Mouse (Mus musculus): ENCODE measurements around the gene Naaladl1. TPM values are rescaled to one million over a fixed set of nuclear protein-coding genes. Genes with fewer than 3 reads are reported as not detected.
"Not testable (repeated sequence)": the region's sequence is repeated elsewhere in the genome, so short reads cannot be mapped to it uniquely, and the experiment has no call there.

Gene Naaladl1
- polyA plus RNA-seq, 1 experiment = not detected

- H3K27ac ChIP-seq (replicated peaks; ENCODE audit: low read depth, low read length); H3K4me3 ChIP-seq (ENCODE audit: insufficient read depth, low read depth, low read length); H3K4me1 ChIP-seq (ENCODE audit: control insufficient read depth, insufficient read depth, insufficient read length, low read length): not testable (repeated sequence)
Measured at GRCm38 (mm10) chr19:6133197-6133596, 27.6 kb downstream of the Naaladl1 start.

DNA sequence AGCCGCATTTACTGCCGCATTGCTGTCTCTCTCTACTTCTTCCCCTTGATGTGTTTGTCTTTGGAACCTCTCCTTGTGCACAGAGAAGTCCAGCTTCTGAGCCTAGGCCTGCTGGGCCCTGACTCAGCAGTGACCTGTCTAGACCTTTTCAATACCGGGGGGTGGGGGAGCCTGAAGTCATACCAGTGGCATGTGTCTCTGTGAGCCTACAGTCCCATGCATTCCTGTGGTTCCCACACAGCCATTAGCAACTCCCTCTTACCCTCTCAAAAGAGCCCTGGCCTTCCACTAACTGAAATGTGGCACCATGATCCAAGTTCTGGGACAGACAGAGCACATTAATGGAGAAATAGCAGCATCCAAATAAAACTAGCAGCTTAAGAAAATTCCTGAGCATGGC, 30.8 kb downstream of the Naaladl1 start:
- Histone ChIP-seq H3K4me1 (ENCODE audit: control insufficient read depth, insufficient read depth, insufficient read length, low read length) (no peaks in the 10 kb centered on the region), H3K4me3 (ENCODE audit: insufficient read depth, low read depth, low read length) (no peak overlapping the region), H3K27ac (replicated peaks; ENCODE audit: low read depth, low read length) (no peak overlapping the region)

DNA sequence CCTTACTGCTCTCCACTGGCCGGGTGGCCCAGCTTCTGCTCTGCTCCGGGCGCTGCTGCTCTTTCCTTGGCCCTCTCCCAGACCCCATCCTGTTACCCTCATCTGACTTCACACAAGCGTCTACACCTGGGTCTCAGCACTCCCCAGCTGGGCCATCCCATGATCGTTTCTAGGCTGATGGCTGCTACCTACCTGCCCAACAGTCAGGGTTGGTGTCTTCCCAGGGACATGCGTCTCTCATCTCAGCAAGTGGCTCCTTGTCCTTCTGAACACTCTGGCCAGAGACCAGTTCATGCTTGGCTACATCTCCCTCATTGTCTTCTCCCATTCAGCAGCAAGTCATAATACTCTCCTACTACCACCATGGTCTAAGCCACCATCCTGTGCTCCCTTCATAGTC, 34.1 kb downstream of the Naaladl1 start:
- H3K27ac ChIP-seq (replicated peaks; ENCODE audit: low read depth, low read length) = no peak overlapping the region
- H3K4me3 ChIP-seq (ENCODE audit: insufficient read depth, low read depth, low read length) = peak overlapping the region; percentile 15; the same call in 1 of the 2 replicates
- no peaks in the 10 kb centered on the region for H3K4me1 ChIP-seq (ENCODE audit: control insufficient read depth, insufficient read depth, insufficient read length, low read length)

- H3K27ac ChIP-seq (replicated peaks; ENCODE audit: low read depth, low read length) = peak overlapping the region; percentile 92
- H3K4me1 ChIP-seq (ENCODE audit: control insufficient read depth, insufficient read depth, insufficient read length, low read length) = no peaks in the 10 kb centered on the region
- peak overlapping the region; percentile 90 for H3K4me3 ChIP-seq (ENCODE audit: insufficient read depth, low read depth, low read length)
Measured at GRCm38 (mm10) chr19:6140374-6140677, 34.7 kb downstream of the Naaladl1 start.

DNA sequence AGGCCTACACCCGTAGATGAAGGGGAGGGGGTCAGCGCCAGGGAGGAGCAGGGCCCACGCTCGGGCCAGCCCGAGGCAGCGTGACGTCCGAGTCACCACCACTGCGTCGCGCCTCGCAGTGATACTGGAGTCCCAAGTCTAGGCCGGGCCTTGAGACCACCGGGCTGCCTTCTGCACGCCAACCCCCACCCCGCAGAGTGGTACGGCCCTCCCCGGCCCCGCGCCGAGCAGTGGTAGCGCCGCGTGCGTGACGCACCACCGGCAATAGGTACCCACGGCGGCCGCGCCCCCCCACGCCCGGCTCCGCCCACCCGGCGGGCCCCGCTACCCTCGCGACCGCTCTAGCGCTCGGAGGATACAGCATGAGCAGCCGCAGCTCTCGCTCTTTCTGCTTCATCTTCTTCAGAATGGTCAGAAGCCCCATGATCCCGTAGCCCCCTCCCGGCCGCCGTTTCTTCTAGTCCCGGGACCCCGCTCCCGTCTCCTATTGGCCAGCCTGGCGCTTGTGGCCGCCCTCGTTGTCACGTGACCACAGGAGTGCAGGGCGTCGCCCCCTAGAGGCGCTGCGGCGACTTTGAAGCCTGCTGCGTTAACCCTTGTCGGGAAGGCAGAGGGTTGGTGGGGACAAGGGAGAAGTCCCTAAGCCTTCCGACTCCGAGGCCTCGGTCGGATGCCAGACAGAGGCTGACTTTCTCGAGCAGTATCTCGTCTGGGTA, 35.3 kb downstream of the Naaladl1 start, which contains the start of gene Batf2:
Batf2 (plus strand) TSS at position 306 of the 716 bp plus-strand sequence.
- peak within 1 kb of the TSS; percentile 92 for H3K27ac ChIP-seq (replicated peaks; ENCODE audit: low read depth, low read length)
- H3K4me3 ChIP-seq (ENCODE audit: insufficient read depth, low read depth, low read length) = peak within 1 kb of the TSS; percentile 90
- H3K4me1 ChIP-seq (ENCODE audit: control insufficient read depth, insufficient read depth, insufficient read length, low read length) = no peaks in the 10 kb centered on the region

DNA sequence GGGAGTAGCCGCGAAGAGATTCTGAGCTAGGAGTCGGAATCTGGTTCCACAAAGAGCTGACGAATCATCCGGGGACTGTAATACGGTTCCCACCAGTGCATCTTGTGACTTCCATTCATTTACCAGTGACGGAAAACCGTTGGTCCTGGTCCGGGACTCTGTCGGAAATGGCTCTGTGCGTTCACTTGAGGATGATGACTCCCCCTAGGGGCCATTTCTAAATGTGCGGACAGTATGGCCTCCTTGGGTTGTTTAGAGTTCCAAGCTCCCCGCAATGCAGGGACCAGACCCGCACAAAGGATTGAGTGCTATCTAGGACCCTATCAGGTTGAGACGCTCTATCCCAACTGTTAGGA, 35.8 kb downstream of the Naaladl1 start, which contains the start of gene Arl2:
Arl2 (minus strand) TSS at position 155 of the 356 bp plus-strand sequence.
- Histone ChIP-seq H3K4me1 (ENCODE audit: control insufficient read depth, insufficient read depth, insufficient read length, low read length) (no peaks in the 10 kb centered on the region), H3K4me3 (ENCODE audit: insufficient read depth, low read depth, low read length) (peak within 1 kb of the TSS; percentile 90), H3K27ac (replicated peaks; ENCODE audit: low read depth, low read length) (peak within 1 kb of the TSS; percentile 92)

DNA sequence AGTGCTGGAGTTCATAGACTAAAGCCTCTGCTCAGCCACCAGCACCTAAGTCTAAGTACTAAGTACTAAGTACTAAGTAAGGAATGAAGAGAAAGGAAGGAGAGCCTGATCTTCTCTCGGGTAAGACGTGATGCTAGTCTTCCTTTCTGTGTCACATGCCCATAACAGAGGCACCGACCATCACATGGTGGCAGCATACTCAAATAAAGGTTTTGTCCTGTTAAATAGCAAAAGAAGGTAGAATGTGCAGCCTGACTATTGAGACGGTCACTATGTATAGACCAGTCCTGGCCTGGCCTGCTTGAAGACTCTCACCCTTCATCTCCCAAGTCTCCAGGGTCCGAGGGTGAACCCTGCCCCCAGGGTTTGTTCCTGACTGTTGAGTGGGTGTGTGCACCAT, 39.3 kb downstream of the Naaladl1 start:
- no peak overlapping the region for H3K4me3 ChIP-seq (ENCODE audit: insufficient read depth, low read depth, low read length)
- H3K4me1 ChIP-seq (ENCODE audit: control insufficient read depth, insufficient read depth, insufficient read length, low read length) = no peaks in the 10 kb centered on the region
- no peak overlapping the region for H3K27ac ChIP-seq (replicated peaks; ENCODE audit: low read depth, low read length)

DNA sequence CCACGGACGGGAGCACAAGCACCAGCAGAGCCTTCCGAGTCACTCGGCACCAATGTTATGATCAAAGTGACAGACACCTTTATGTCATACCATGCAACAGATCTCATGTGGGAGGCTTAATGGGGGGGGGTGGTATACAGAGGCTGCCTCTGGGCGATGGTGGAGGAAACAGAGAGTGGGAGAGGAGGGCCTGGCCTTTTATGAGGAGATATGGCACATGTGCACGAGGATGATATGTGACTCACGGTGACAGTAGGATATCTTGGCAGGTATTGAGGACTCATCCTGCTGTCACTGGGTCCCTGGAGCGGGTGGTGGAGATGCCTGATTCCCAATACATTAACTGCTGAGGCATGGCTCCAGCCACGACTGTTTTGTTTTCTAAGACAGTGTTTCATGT, 49.6 kb downstream of the Naaladl1 start:
- Histone ChIP-seq H3K4me1 (ENCODE audit: control insufficient read depth, insufficient read depth, insufficient read length, low read length) (no peaks in the 10 kb centered on the region), H3K27ac (replicated peaks; ENCODE audit: low read depth, low read length) (no peak overlapping the region), H3K4me3 (ENCODE audit: insufficient read depth, low read depth, low read length) (no peak overlapping the region)

GRCm38 (mm10) chr19:6156372-6156771, 50.8 kb downstream of the Naaladl1 start:
- Histone ChIP-seq H3K4me1 (ENCODE audit: control insufficient read depth, insufficient read depth, insufficient read length, low read length) (no peaks in the 10 kb centered on the region), H3K4me3 (ENCODE audit: insufficient read depth, low read depth, low read length) (no peak overlapping the region), H3K27ac (replicated peaks; ENCODE audit: low read depth, low read length) (no peak overlapping the region)

DNA sequence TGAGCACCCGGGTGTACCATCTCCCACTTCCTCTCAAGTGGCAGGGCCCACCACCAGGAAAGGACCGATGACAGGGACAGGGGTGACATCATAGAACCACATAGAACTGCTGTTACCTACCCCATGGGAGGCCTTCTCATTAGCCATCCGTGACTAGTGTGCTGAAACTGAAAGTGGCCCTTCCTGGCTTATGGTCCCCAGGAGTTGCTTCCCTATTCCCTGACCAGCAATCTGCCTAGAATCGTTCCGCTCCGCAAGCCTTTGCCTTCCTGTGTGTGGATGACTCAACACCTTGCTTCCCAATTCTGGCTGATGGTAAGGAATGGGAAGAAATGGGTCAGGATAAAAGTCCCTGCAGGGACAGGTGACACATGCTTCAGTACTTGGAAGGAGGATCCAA, 51.6 kb downstream of the Naaladl1 start:
- no peak overlapping the region for H3K4me3 ChIP-seq (ENCODE audit: insufficient read depth, low read depth, low read length)
- H3K4me1 ChIP-seq (ENCODE audit: control insufficient read depth, insufficient read depth, insufficient read length, low read length) = no peaks in the 10 kb centered on the region
- H3K27ac ChIP-seq (replicated peaks; ENCODE audit: low read depth, low read length) = no peak overlapping the region

DNA sequence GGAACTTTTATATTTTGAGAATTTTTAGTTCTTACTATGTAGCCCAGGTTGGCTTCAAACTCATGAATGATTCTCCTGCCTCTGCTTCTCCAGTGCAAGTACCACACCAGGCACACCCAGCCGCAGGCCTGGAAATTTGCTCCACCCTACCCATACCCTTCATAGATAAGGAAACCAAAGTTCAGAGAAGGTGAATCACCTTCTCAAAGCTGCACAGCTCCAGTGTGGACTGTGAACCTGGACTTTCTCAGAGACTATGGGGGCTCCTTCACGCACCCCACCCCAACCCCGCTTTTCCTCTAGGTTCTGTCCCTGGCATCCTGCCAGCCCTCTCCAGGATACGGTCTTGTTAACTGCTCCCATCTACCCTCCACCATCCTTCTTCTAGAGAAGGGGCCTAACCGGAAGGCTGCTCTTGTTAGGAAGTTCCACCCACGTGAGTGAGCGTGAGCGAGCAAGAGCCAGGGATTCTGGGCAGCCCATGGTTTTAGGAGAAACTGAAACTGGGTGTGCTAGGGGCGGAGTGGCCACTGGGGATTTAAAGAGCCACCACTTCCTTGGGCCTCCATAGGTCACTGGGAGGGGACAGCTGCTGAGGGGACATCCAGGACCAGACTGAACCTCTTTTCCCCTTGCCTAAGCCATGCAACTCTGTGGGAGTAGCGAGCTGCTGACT, 58.4 kb downstream of the Naaladl1 start:
- H3K4me3 ChIP-seq (ENCODE audit: insufficient read depth, low read depth, low read length) = peak overlapping the region; percentile 50
- H3K27ac ChIP-seq (replicated peaks; ENCODE audit: low read depth, low read length) = no peak overlapping the region

More for the DNA sequence above, 58.4 kb downstream of the Naaladl1 start:
- H3K4me1 ChIP-seq (ENCODE audit: control insufficient read depth, insufficient read depth, insufficient read length, low read length) = no peaks in the 10 kb centered on the region

Other genes with a start within 250 kb of the Naaladl1 start
- gene Frmd8, start 230.5 kb upstream of the Naaladl1 start, polyA plus RNA-seq (2012; ENCODE audit: insufficient read depth, insufficient read length, missing spikeins) = 6.6 and 7.0 TPM in 2 replicates
- 2.3 and 2.4 TPM in 2 replicates for gene Slc25a45, start 228.0 kb upstream of the Naaladl1 start, polyA plus RNA-seq (2012; ENCODE audit: insufficient read depth, insufficient read length, missing spikeins)
- not detected in 2 replicates for gene Tigd3, start 211.6 kb upstream of the Naaladl1 start, polyA plus RNA-seq (2012; ENCODE audit: insufficient read depth, insufficient read length, missing spikeins)
- 22.6 and 36.6 TPM in 2 replicates for gene Dpf2, start 192.8 kb upstream of the Naaladl1 start, polyA plus RNA-seq (2012; ENCODE audit: insufficient read depth, insufficient read length, missing spikeins)
- gene Cdc42ep2, start 181.0 kb upstream of the Naaladl1 start, polyA plus RNA-seq (2012; ENCODE audit: insufficient read depth, insufficient read length, missing spikeins) = 4.0 and 5.4 TPM in 2 replicates
- gene Pola2, start 141.6 kb upstream of the Naaladl1 start, polyA plus RNA-seq (2012; ENCODE audit: insufficient read depth, insufficient read length, missing spikeins) = 6.5 and 7.0 TPM in 2 replicates
- not detected in 2 replicates for gene Slc22a20, start 119.6 kb upstream of the Naaladl1 start, polyA plus RNA-seq (2012; ENCODE audit: insufficient read depth, insufficient read length, missing spikeins)
- gene Capn1, start 89.9 kb upstream of the Naaladl1 start, polyA plus RNA-seq (2012; ENCODE audit: insufficient read depth, insufficient read length, missing spikeins) = 14.2 and 15.9 TPM in 2 replicates
- gene Syvn1, start 59.2 kb upstream of the Naaladl1 start, polyA plus RNA-seq (2012; ENCODE audit: insufficient read depth, insufficient read length, missing spikeins) = 14.8 and 17.4 TPM in 2 replicates
- 53.6 and 56.4 TPM in 2 replicates for gene Mrpl49, start 48.0 kb upstream of the Naaladl1 start, polyA plus RNA-seq (2012; ENCODE audit: insufficient read depth, insufficient read length, missing spikeins)
- 701 and 753 TPM in 2 replicates for gene Fau, start 47.9 kb upstream of the Naaladl1 start, polyA plus RNA-seq (2012; ENCODE audit: insufficient read depth, insufficient read length, missing spikeins)
- 9.8 and 11.3 TPM in 2 replicates for gene Znhit2, start 44.6 kb upstream of the Naaladl1 start, polyA plus RNA-seq (2012; ENCODE audit: insufficient read depth, insufficient read length, missing spikeins)
- gene Tm7sf2, start 37.4 kb upstream of the Naaladl1 start, polyA plus RNA-seq (2012; ENCODE audit: insufficient read depth, insufficient read length, missing spikeins) = 7.3 and 15.5 TPM in 2 replicates
- gene Vps51, start 28.6 kb upstream of the Naaladl1 start, polyA plus RNA-seq (2012; ENCODE audit: insufficient read depth, insufficient read length, missing spikeins) = 25.0 and 25.8 TPM in 2 replicates
- not detected in 2 replicates for gene Tmem262, start 25.7 kb upstream of the Naaladl1 start, polyA plus RNA-seq (2012; ENCODE audit: insufficient read depth, insufficient read length, missing spikeins)
- not detected in 2 replicates for gene Gm28374, start 23.5 kb upstream of the Naaladl1 start, polyA plus RNA-seq (2012; ENCODE audit: insufficient read depth, insufficient read length, missing spikeins)
- gene Zfpl1, start 20.8 kb upstream of the Naaladl1 start, polyA plus RNA-seq (2012; ENCODE audit: insufficient read depth, insufficient read length, missing spikeins) = 14.0 and 20.5 TPM in 2 replicates
- gene Cdca5, start 20.8 kb upstream of the Naaladl1 start, polyA plus RNA-seq (2012; ENCODE audit: insufficient read depth, insufficient read length, missing spikeins) = not detected in 2 replicates
- not detected in 2 replicates for gene AC131692.1, start 11.4 kb upstream of the Naaladl1 start, polyA plus RNA-seq (2012; ENCODE audit: insufficient read depth, insufficient read length, missing spikeins)
- 5.7 and 6.8 TPM in 2 replicates for gene Sac3d1, start 12.9 kb downstream of the Naaladl1 start, polyA plus RNA-seq (2012; ENCODE audit: insufficient read depth, insufficient read length, missing spikeins)
- 13.3 and 13.6 TPM in 2 replicates for gene Snx15, start 22.5 kb downstream of the Naaladl1 start, polyA plus RNA-seq (2012; ENCODE audit: insufficient read depth, insufficient read length, missing spikeins)
- gene Batf2, start 35.2 kb downstream of the Naaladl1 start, polyA plus RNA-seq (2012; ENCODE audit: insufficient read depth, insufficient read length, missing spikeins) = 1.2 TPM in 1 of 2 replicates, not detected in the other
- 45.8 and 62.3 TPM in 2 replicates for gene Arl2, start 35.8 kb downstream of the Naaladl1 start, polyA plus RNA-seq (2012; ENCODE audit: insufficient read depth, insufficient read length, missing spikeins)
- gene Majin, start 78.6 kb downstream of the Naaladl1 start, polyA plus RNA-seq (2012; ENCODE audit: insufficient read depth, insufficient read length, missing spikeins) = not detected in 2 replicates
- gene Gpha2, start 120.6 kb downstream of the Naaladl1 start, polyA plus RNA-seq (2012; ENCODE audit: insufficient read depth, insufficient read length, missing spikeins) = not detected in 2 replicates
- 33.0 and 41.3 TPM in 2 replicates for gene Ppp2r5b, start 130.1 kb downstream of the Naaladl1 start, polyA plus RNA-seq (2012; ENCODE audit: insufficient read depth, insufficient read length, missing spikeins)
- 9.6 and 9.9 TPM in 2 replicates for gene Atg2a, start 135.9 kb downstream of the Naaladl1 start, polyA plus RNA-seq (2012; ENCODE audit: insufficient read depth, insufficient read length, missing spikeins)
- gene Ehd1, start 170.9 kb downstream of the Naaladl1 start, polyA plus RNA-seq (2012; ENCODE audit: insufficient read depth, insufficient read length, missing spikeins) = 39.6 and 42.8 TPM in 2 replicates
- 2.5 and 2.8 TPM in 2 replicates for gene Cdc42bpg, start 200.7 kb downstream of the Naaladl1 start, polyA plus RNA-seq (2012; ENCODE audit: insufficient read depth, insufficient read length, missing spikeins)
- gene Men1, start 229.2 kb downstream of the Naaladl1 start, polyA plus RNA-seq (2012; ENCODE audit: insufficient read depth, insufficient read length, missing spikeins) = 13.9 and 22.2 TPM in 2 replicates
- gene Map4k2, start 235.4 kb downstream of the Naaladl1 start, polyA plus RNA-seq (2012; ENCODE audit: insufficient read depth, insufficient read length, missing spikeins) = 7.9 and 14.0 TPM in 2 replicates